Mouse (Mus musculus) MEL (cell line): ENCODE results near the gene Ntmt1. TPM values are rescaled to one million over a fixed set of nuclear protein-coding genes. Genes with fewer than 3 reads are reported as not detected.
A peak's percentile ranks its signal among the peaks of the same experiment; 100 is the strongest.

Experiments
- DNase-seq: peaks from one replicate; pipeline ENCODE4 v3.0.0; 2011; ENCODE audit warnings: low read depth, low spot score
- H3K27ac ChIP-seq: 2 replicates; pipeline ENCODE4 v1.5.1; 2012; ENCODE audit warnings: low read depth, mild to moderate bottlenecking, control low read depth, low read length, moderate library complexity; ENCODE audit not compliant: control insufficient read depth
- H3K27me3 ChIP-seq, 2 experiments: fragments of 150-350 bp in 1 of 2; sonication (generic) in 1 of 2; 2 replicates each; pipeline ENCODE4 v1.6.1; 2012; ENCODE audit warnings: low read length in 2 of 2, mild to moderate bottlenecking in 2 of 2, improper control_type of control experiment in 1 of 2, moderate library complexity in 1 of 2; ENCODE audit not compliant: insufficient read depth in 2 of 2, control insufficient read depth in 1 of 2
- H3K36me3 ChIP-seq, 2 experiments: 2 replicates each; pipeline ENCODE4 v1.6.1; 2012 to 2014; ENCODE audit warnings: low read length in 2 of 2, improper control_type of control experiment in 1 of 2, inconsistent platforms in 1 of 2, mild to moderate bottlenecking in 1 of 2; ENCODE audit not compliant: insufficient read depth in 2 of 2, control insufficient read depth in 1 of 2
- H3K4me1 ChIP-seq, 2 experiments: fragments of 150-350 bp in 1 of 2; sonication (generic) in 1 of 2; 2 replicates each; pipeline ENCODE4 v1.6.1; 2012; ENCODE audit warnings: low read length in 2 of 2, improper control_type of control experiment in 1 of 2, mild to moderate bottlenecking in 1 of 2; ENCODE audit not compliant: insufficient read depth in 2 of 2, control insufficient read depth in 1 of 2
- H3K4me3 ChIP-seq, 2 experiments: fragments of 150-350 bp in 1 of 2; sonication (generic) in 1 of 2; 2 replicates each; pipeline ENCODE4 v1.5.1; 2012; ENCODE audit warnings: low read depth in 2 of 2, low read length in 2 of 2, mild to moderate bottlenecking in 2 of 2, moderate library complexity in 2 of 2, control low read depth in 1 of 2, improper control_type of control experiment in 1 of 2; ENCODE audit not compliant: control insufficient read depth in 1 of 2, insufficient read depth in 1 of 2
- H3K79me2 ChIP-seq: 2 replicates; pipeline ENCODE4 v1.6.1; 2012; ENCODE audit warnings: mild to moderate bottlenecking, low read length, moderate library complexity; ENCODE audit not compliant: control insufficient read depth, poor library complexity, insufficient read depth
- H3K9ac ChIP-seq: 2 replicates; pipeline ENCODE4 v1.6.1; 2012; ENCODE audit warnings: low read depth, mild to moderate bottlenecking, control low read depth, low read length, moderate library complexity; ENCODE audit not compliant: control insufficient read depth, poor library complexity, severe bottlenecking
- H3K9me3 ChIP-seq: fragments of 150-350 bp; sonication (generic); replicated peaks from 2 replicates; pipeline ENCODE4 v1.6.1; 2012; ENCODE audit warnings: mild to moderate bottlenecking, low read length, improper control_type of control experiment, moderate library complexity; ENCODE audit not compliant: insufficient read depth
- CTCF ChIP-seq, 3 experiments: IDR thresholded peaks in 2 of 3; conservative IDR thresholded peaks in 1 of 3; 2 replicates each; pipeline ENCODE4 v1.5.1; 2011 to 2012; ENCODE audit warnings: low read length in 3 of 3, low read depth in 2 of 3, mild to moderate bottlenecking in 2 of 3, improper control_type of control experiment in 1 of 3, inconsistent platforms in 1 of 3, mixed read lengths in 1 of 3, moderate library complexity in 1 of 3; ENCODE audit not compliant: control insufficient read depth in 1 of 3, insufficient read depth in 1 of 3, poor library complexity in 1 of 3, severe bottlenecking in 1 of 3
- E2F4 ChIP-seq: IDR thresholded peaks from 2 replicates; pipeline ENCODE4 v1.6.1; 2011; ENCODE audit warnings: low read depth, low read length, improper control_type of control experiment, borderline replicate concordance
- EP300 ChIP-seq, 2 experiments: IDR thresholded peaks; 2 replicates each; pipeline ENCODE4 v1.6.1; 2011; ENCODE audit warnings: improper control_type of control experiment in 2 of 2, low read length in 2 of 2, low read depth in 1 of 2, mild to moderate bottlenecking in 1 of 2
- JUND ChIP-seq: IDR thresholded peaks from 2 replicates; pipeline ENCODE4 v1.6.1; 2011; ENCODE audit warnings: low read depth, mild to moderate bottlenecking, improper control_type of control experiment, low read length
- MAX ChIP-seq: IDR thresholded peaks from 2 replicates; pipeline ENCODE4 v1.6.1; 2011; ENCODE audit warnings: low read length, improper control_type of control experiment
- MAZ ChIP-seq: IDR thresholded peaks from 2 replicates; pipeline ENCODE4 v1.6.1; 2012; ENCODE audit warnings: low read depth, mild to moderate bottlenecking, inconsistent platforms, low read length, improper control_type of control experiment
- MEF2A ChIP-seq: IDR thresholded peaks from 2 replicates; pipeline ENCODE4 v1.6.1; 2014; ENCODE audit warnings: low read depth, mild to moderate bottlenecking, inconsistent platforms, low read length, improper control_type of control experiment; ENCODE audit not compliant: poor library complexity, insufficient replicate concordance, severe bottlenecking; ENCODE audit errors: extremely low read depth
- MYB ChIP-seq: IDR thresholded peaks from 2 replicates; pipeline ENCODE4 v1.6.1; 2011; ENCODE audit warnings: mild to moderate bottlenecking, low read depth, low read length, improper control_type of control experiment
- RAD21 ChIP-seq: IDR thresholded peaks from 2 replicates; pipeline ENCODE4 v1.6.1; 2011; ENCODE audit warnings: mild to moderate bottlenecking, low read depth, low read length, improper control_type of control experiment
- SIN3A ChIP-seq: IDR thresholded peaks from 2 replicates; pipeline ENCODE4 v1.6.1; 2012; ENCODE audit warnings: low read length, improper control_type of control experiment, inconsistent platforms
- SMC3 ChIP-seq: IDR thresholded peaks from 2 replicates; pipeline ENCODE4 v1.6.1; 2011; ENCODE audit warnings: low read depth, low read length, improper control_type of control experiment
- TAL1 ChIP-seq: IDR thresholded peaks from 2 replicates; pipeline ENCODE4 v1.6.1; 2012; ENCODE audit warnings: mild to moderate bottlenecking, inconsistent platforms, low read length, moderate library complexity, mixed read lengths
- TBP ChIP-seq: IDR thresholded peaks from 2 replicates; pipeline ENCODE4 v1.8.0; 2011; ENCODE audit warnings: low read depth, low read length, improper control_type of control experiment
- USF1 ChIP-seq: IDR thresholded peaks from 2 replicates; pipeline ENCODE4 v1.6.1; 2014; ENCODE audit warnings: low read depth, mild to moderate bottlenecking, inconsistent platforms, low read length, improper control_type of control experiment, moderate library complexity
- ZC3H11A ChIP-seq: IDR thresholded peaks from 2 replicates; pipeline ENCODE4 v1.6.1; 2012; ENCODE audit warnings: low read depth, mild to moderate bottlenecking, inconsistent platforms, low read length, improper control_type of control experiment
- ZKSCAN1 ChIP-seq: IDR thresholded peaks from 2 replicates; pipeline ENCODE4 v1.6.1; 2012; ENCODE audit warnings: low read depth, mild to moderate bottlenecking, inconsistent platforms, low read length, improper control_type of control experiment, moderate library complexity
- ZNF384 ChIP-seq: IDR thresholded peaks from 2 replicates; pipeline ENCODE4 v1.6.1; 2012; ENCODE audit warnings: low read depth, mild to moderate bottlenecking, inconsistent platforms, low read length, improper control_type of control experiment
- polyA plus RNA-seq, 2 experiments: library from polyadenylated mRNA; stranded (reverse) in 1 of 2; unstranded in 1 of 2; fragments of >175 nt in 1 of 2; fragments of >200 nt in 1 of 2; gene quantifications; 2 replicates each; pipeline versions ENCODE4 v1.2.1 to v1.2.4; 2012; ENCODE audit warnings: low replicate concordance in 2 of 2, low read depth in 1 of 2; ENCODE audit not compliant: insufficient read length in 2 of 2, insufficient read depth in 1 of 2, missing spikeins in 1 of 2
- total RNA-seq: library from RNA; depleted of rRNA; stranded (reverse); fragments of 300-350 nt; gene quantifications from 2 replicates; pipeline ENCODE4 v1.2.3, GENCODE M21; 2012

Ntmt1 gene
- total and polyA plus RNA-seq, 3 experiments: 58.9 to 83.2 TPM; not detected in 1

DNA sequence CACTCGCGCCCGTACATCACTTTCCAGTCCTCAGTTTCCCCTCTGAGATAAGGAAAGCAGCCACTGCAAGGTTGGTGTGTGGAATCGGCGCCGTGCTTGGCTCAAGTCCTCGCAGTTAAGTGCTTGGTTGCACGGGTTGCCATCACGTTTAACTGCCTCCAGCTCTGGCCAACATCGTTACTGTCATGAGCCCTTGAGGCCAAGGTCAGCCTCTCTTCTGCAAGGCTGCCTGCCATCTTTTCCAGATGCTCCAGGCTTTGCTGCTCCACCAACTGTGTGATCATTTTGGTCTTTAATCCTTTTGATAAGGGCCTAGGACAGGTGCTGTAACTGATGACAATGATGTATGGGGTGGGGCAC lies 650 bp downstream of the Ntmt1 start:
- Histone ChIP-seq H3K4me3 (peak overlapping the region; percentile 90 to 96), H3K27ac (peak overlapping the region; percentile 32; the same call in 1 of the 2 replicates), H3K4me1 (peaks cover 2 to 9% of the 10 kb centered on the region in 2 experiments; a peak in 3 of 4 replicates), H3K27me3 (no peaks in the 10 kb centered on the region), H3K79me2 (peaks cover 32% of the 10 kb centered on the region), H3K36me3 (peaks cover 0 to 6% of the 10 kb centered on the region in 2 experiments; a peak in 2 of 4 replicates), H3K9me3 (no peaks in the 10 kb centered on the region), H3K9ac (peak overlapping the region; percentile 88)
- DNase-seq: no peak
- TF ChIP-seq USF1 (0 out of 2 replicates have a peak, but pooled peaks have one; percentile 1), CTCF (IDR thresholded peaks at IDR 0.05 in 2 of 3, conservative IDR thresholded peaks at IDR 0.05 in 1 of 3; ENCODE audit: control insufficient read depth in 1 of 3, insufficient read depth in 1 of 3, low read depth in 2 of 3, low read length in 3 of 3, poor library complexity in 1 of 3, severe bottlenecking in 1 of 3) (no peak)

DNA sequence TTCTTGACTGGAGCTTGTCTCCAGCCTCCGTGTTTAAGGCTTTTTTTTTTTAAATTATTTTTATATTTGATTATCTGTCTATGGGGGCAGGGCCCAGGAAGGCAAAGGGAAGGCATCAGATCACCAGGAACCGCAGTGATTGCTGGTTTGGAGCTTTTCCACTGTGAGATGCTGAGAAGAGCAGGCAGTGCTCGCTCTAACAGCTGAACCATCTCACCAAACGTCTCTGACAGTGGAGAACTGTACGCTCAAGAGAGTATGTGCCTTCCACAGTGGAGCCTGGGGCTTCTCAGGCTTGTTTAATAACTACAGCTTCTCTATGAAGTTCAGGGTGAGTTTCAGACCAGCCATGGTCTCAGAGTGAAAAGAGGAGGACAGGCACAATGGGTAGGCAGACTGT lies 1.9 kb downstream of the Ntmt1 start:
- H3K4me3 ChIP-seq: no peak overlapping the region
- peaks cover 0 to 6% of the 10 kb centered on the region in 2 experiments; a peak in 3 of 4 replicates for H3K36me3 ChIP-seq
- no peak for TF ChIP-seq MAX
- no peak for TF ChIP-seq MYB
- no peak for TF ChIP-seq CTCF (IDR thresholded peaks at IDR 0.05 in 2 of 3, conservative IDR thresholded peaks at IDR 0.05 in 1 of 3; ENCODE audit: control insufficient read depth in 1 of 3, insufficient read depth in 1 of 3, low read depth in 2 of 3, low read length in 3 of 3, poor library complexity in 1 of 3, severe bottlenecking in 1 of 3)
- no peak for TF ChIP-seq ZC3H11A
- TF ChIP-seq ZNF384: no peak
- TF ChIP-seq TAL1: no peak
- TF ChIP-seq MEF2A: no peak
- no peak for TF ChIP-seq JUND
- no peak for TF ChIP-seq SMC3
- no peak for TF ChIP-seq EP300 (IDR thresholded peaks at IDR 0.05; ENCODE audit: low read depth in 1 of 2, low read length in 2 of 2)
- no peak for TF ChIP-seq SIN3A
- no peak for TF ChIP-seq RAD21
- TF ChIP-seq ZKSCAN1: no peak
- TF ChIP-seq TBP: no peak
- no peak for TF ChIP-seq E2F4
- TF ChIP-seq MAZ: no peak
- DNase-seq: no peak
- H3K9ac ChIP-seq: no peak overlapping the region
- peaks cover 32% of the 10 kb centered on the region for H3K79me2 ChIP-seq
- no peaks in the 10 kb centered on the region for H3K9me3 ChIP-seq
- no peaks in the 10 kb centered on the region for H3K27me3 ChIP-seq
- H3K4me1 ChIP-seq: peaks cover 2 to 9% of the 10 kb centered on the region in 2 experiments; a peak in 3 of 4 replicates
- no peak overlapping the region for H3K27ac ChIP-seq
